Mouse (Mus musculus) midbrain, postnatal 0 days (tissue): ENCODE data around the gene Spata32. TPM values are rescaled to one million over a fixed set of nuclear protein-coding genes. Genes with fewer than 3 reads are reported as not detected.

ENCODE experiments used
- ATAC-seq: fragments of 200-750 bp; cut with Nextera tagmentation; 2 replicates; pipeline ENCODE4 v1.8.0; 2017; ENCODE audit warnings: moderate number of reproducible peaks, mild to moderate bottlenecking, moderate TSS enrichment, moderate library complexity; ENCODE audit not compliant: low FRiP score
- DNase-seq: peaks from one replicate; pipeline ENCODE4 v3.0.0-alpha.2; 2015; ENCODE audit warnings: low spot score
- H3K27ac ChIP-seq: fragments of 300-500 bp; sonication (generic); 2 replicates; pipeline ENCODE4 v1.5.1; 2014; ENCODE audit warnings: low read depth, mild to moderate bottlenecking, low read length, mixed read lengths
- H3K27me3 ChIP-seq: fragments of 300-500 bp; sonication (generic); 2 replicates; pipeline ENCODE4 v1.6.1; 2014; ENCODE audit warnings: low read length, control low read depth, mixed read lengths; ENCODE audit not compliant: insufficient read depth
- H3K36me3 ChIP-seq: fragments of 300-500 bp; sonication (generic); 2 replicates; pipeline ENCODE4 v1.6.1; 2014; ENCODE audit warnings: low read length, control low read depth, mixed read lengths; ENCODE audit not compliant: insufficient read depth
- H3K4me1 ChIP-seq: fragments of 300-500 bp; sonication (generic); 2 replicates; pipeline ENCODE4 v1.6.1; 2014; ENCODE audit warnings: mild to moderate bottlenecking, control low read depth, antibody characterized with exemption, low read length, mixed read lengths; ENCODE audit not compliant: insufficient read depth
- H3K4me2 ChIP-seq: fragments of 300-500 bp; sonication (generic); 2 replicates; pipeline ENCODE4 v1.6.1; 2014; ENCODE audit warnings: low read depth, mild to moderate bottlenecking, low read length, mixed read lengths; ENCODE audit not compliant: poor library complexity, severe bottlenecking
- H3K4me3 ChIP-seq: fragments of 300-500 bp; sonication (generic); 2 replicates; pipeline ENCODE4 v1.5.1; 2014; ENCODE audit warnings: low read depth, mild to moderate bottlenecking, low read length, moderate library complexity
- H3K9ac ChIP-seq: fragments of 300-500 bp; sonication (generic); replicated peaks from 2 replicates; pipeline ENCODE4 v1.6.1; 2014; ENCODE audit warnings: mild to moderate bottlenecking, low read length, moderate library complexity, mixed read lengths; ENCODE audit not compliant: poor library complexity, severe bottlenecking
- H3K9me3 ChIP-seq: fragments of 300-500 bp; sonication (generic); 2 replicates; pipeline ENCODE4 v1.6.1; 2016; ENCODE audit warnings: low read length, control low read depth
- CTCF ChIP-seq: IDR thresholded peaks from 2 replicates; pipeline ENCODE4 v1.5.1; 2016; ENCODE audit warnings: antibody characterized with exemption, mild to moderate bottlenecking
- WGBS: fragments of 180-500 bp; shearing (Covaris S2); extraction: QIAGEN DNeasy Blood & Tissue Kit; methylation state at CpG from one replicate; pipeline ENCODE4 v1.1.7; 2014; 5-methylcytosine and 5-hydroxymethylcytosine counted together
- polyA plus RNA-seq: library from polyadenylated mRNA; unstranded; fragments of >200 nt; fragmentation: Nextera tagmentation; extraction: Ambion mirVana; gene quantifications from 2 replicates; pipeline ENCODE4 v1.2.1, GENCODE M21; 2015
- total RNA-seq: library from RNA; depleted of rRNA; stranded (reverse); fragments of >200 nt; gene quantifications from 2 replicates; pipeline ENCODE4 v1.2.3, GENCODE M21; 2014

Gene Spata32
- total and polyA plus RNA-seq, 2 experiments from 2014 or later = 1.2 to 1.4 TPM

GRCm38 (mm10) chr11:103177815-103178485 is 40.3 kb downstream of the Spata32 start:
- Histone ChIP-seq H3K4me2 (no peak overlapping the region), H3K27ac (no peak overlapping the region), H3K9ac (no peak overlapping the region), H3K4me1 (peaks cover 9% of the 10 kb centered on the region; the same call in 1 of the 2 replicates), H3K36me3 (peaks cover 8% of the 10 kb centered on the region), H3K27me3 (no peaks in the 10 kb centered on the region), H3K9me3 (no peaks in the 10 kb centered on the region), H3K4me3 (no peak overlapping the region)
- no peak for DNase-seq
- no peak for TF ChIP-seq CTCF
- whole genome bisulfite sequencing = 82% methylated on average over 15 of the region's 15 CpGs
- ATAC-seq = no peak

GRCm38 (mm10) chr11:103177216-103177615 is 41.0 kb downstream of the Spata32 start:
- Histone ChIP-seq H3K9me3 (no peaks in the 10 kb centered on the region), H3K36me3 (peaks cover 6% of the 10 kb centered on the region), H3K27ac (no peak overlapping the region), H3K4me1 (peaks cover 16% of the 10 kb centered on the region), H3K4me2 (no peak overlapping the region), H3K27me3 (no peaks in the 10 kb centered on the region), H3K9ac (no peak overlapping the region), H3K4me3 (no peak overlapping the region)
- DNase-seq (no peak), ATAC-seq (no peak)
- 67% methylated on average over 5 of the region's 5 CpGs for WGBS
- TF ChIP-seq CTCF = no peak

GRCm38 (mm10) chr11:103176510-103176909 is 41.7 kb downstream of the Spata32 start:
- no peak overlapping the region for H3K4me2 ChIP-seq
- H3K4me3 ChIP-seq = no peak overlapping the region
- 89% methylated on average over 1 of the region's 1 CpGs for WGBS
- ATAC-seq (no peak), DNase-seq (no peak)
- peaks cover 2% of the 10 kb centered on the region for H3K36me3 ChIP-seq
- no peaks in the 10 kb centered on the region for H3K27me3 ChIP-seq
- no peaks in the 10 kb centered on the region for H3K9me3 ChIP-seq
- TF ChIP-seq CTCF = no peak
- H3K4me1 ChIP-seq = peaks cover 18% of the 10 kb centered on the region
- H3K9ac ChIP-seq = no peak overlapping the region
- H3K27ac ChIP-seq = no peak overlapping the region

- no peaks in the 10 kb centered on the region for H3K27me3 ChIP-seq
- H3K9me3 ChIP-seq = no peaks in the 10 kb centered on the region
- TF ChIP-seq CTCF = no peak
- WGBS = 77% methylated on average over 14 of the region's 14 CpGs
- H3K36me3 ChIP-seq = peaks cover 2% of the 10 kb centered on the region; the same call in 1 of the 2 replicates
- DNase-seq (no peak), ATAC-seq (no peak)
- H3K9ac ChIP-seq = no peak overlapping the region
- H3K4me2 ChIP-seq = no peak overlapping the region
- peaks cover 18% of the 10 kb centered on the region for H3K4me1 ChIP-seq
- H3K27ac ChIP-seq = no peak overlapping the region
- H3K4me3 ChIP-seq = no peak overlapping the region
Observed at GRCm38 (mm10) chr11:103175688-103176442, 42.4 kb downstream of the Spata32 start.

- H3K36me3 ChIP-seq = no peaks in the 10 kb centered on the region
- no peaks in the 10 kb centered on the region for H3K9me3 ChIP-seq
- 57% methylated on average over 8 of the region's 8 CpGs for WGBS
- peaks cover 20% of the 10 kb centered on the region for H3K4me1 ChIP-seq
- no peak overlapping the region for H3K9ac ChIP-seq
- no peak overlapping the region for H3K27ac ChIP-seq
- ATAC-seq = no peak
- no peaks in the 10 kb centered on the region for H3K27me3 ChIP-seq
- H3K4me2 ChIP-seq = no peak overlapping the region
- TF ChIP-seq CTCF = no peak
- DNase-seq = no peak
- no peak overlapping the region for H3K4me3 ChIP-seq
Observed at GRCm38 (mm10) chr11:103174891-103175391, 43.3 kb downstream of the Spata32 start.

GRCm38 (mm10) chr11:103174411-103174832 is 43.8 kb downstream of the Spata32 start:
- ATAC-seq = no peak
- no peak for TF ChIP-seq CTCF

More at GRCm38 (mm10) chr11:103174411-103174832, 43.8 kb downstream of the Spata32 start:
- Histone ChIP-seq H3K4me1 (peaks cover 25% of the 10 kb centered on the region), H3K4me2 (no peak overlapping the region), H3K27me3 (no peaks in the 10 kb centered on the region), H3K36me3 (no peaks in the 10 kb centered on the region), H3K9me3 (no peaks in the 10 kb centered on the region), H3K4me3 (no peak overlapping the region), H3K27ac (no peak overlapping the region), H3K9ac (no peak overlapping the region)
- no peak for DNase-seq
- 74% methylated on average over 5 of the region's 5 CpGs for WGBS
